Mouse (Mus musculus) left cerebral cortex, postnatal 4 days (tissue): ENCODE data around the gene Ubap2l. TPM values are rescaled to one million over a fixed set of nuclear protein-coding genes. Genes with fewer than 3 reads are reported as not detected.
A peak's percentile ranks its signal among the peaks of the same experiment; 100 is the strongest.

Experiments used
- DNase-seq: peaks from one replicate; pipeline ENCODE4 v3.0.0-alpha.2; 2022
- intact Hi-C: fragments of 180-260 bp; cut with DNase I; formaldehyde crosslinking; loops from one replicate; pipeline ENCODE4 v1.15.1; 2025
- total RNA-seq, 2 experiments: library from RNA; stranded (reverse); gene quantifications; 2 replicates each; pipeline ENCODE4 v1.2.3; 2021

Ubap2l gene
- 100 to 1,000 TPM; 212 to 217 TPM for total RNA-seq

GRCm38 (mm10) chr3:90052351-90053241 is at the start of gene Ubap2l:
TSS of gene Ubap2l (minus strand) at chr3:90052628.
- intact Hi-C loops, result no loop called here
- DNase-seq, result peak; percentile 98

GRCm38 (mm10) chr3:90101673-90102072 is 49.2 kb upstream of the Ubap2l start:
- no peak for DNase-seq
- intact Hi-C loops, result no loop called here

- DNase-seq, result no peak
- intact Hi-C loops, result no loop called here
Measured at GRCm38 (mm10) chr3:90101010-90101409, 48.6 kb upstream of the Ubap2l start.

- no peak for DNase-seq
- intact Hi-C loops, result no loop called here
Measured at GRCm38 (mm10) chr3:90097928-90098327, 45.5 kb upstream of the Ubap2l start.

- DNase-seq, result no peak
- intact Hi-C loops, result no loop called here
Measured at GRCm38 (mm10) chr3:90094453-90094852, 42.0 kb upstream of the Ubap2l start.

GRCm38 (mm10) chr3:90090892-90091291 is 38.5 kb upstream of the Ubap2l start:
- intact Hi-C loops, result no loop called here
- no peak for DNase-seq

GRCm38 (mm10) chr3:90088617-90089016 is 36.2 kb upstream of the Ubap2l start:
- intact Hi-C loops, result no loop called here
- no peak for DNase-seq

- DNase-seq, result no peak
- intact Hi-C loops, result no loop called here
Measured at GRCm38 (mm10) chr3:90086068-90086467, 33.6 kb upstream of the Ubap2l start.

GRCm38 (mm10) chr3:90085281-90085680 is 32.9 kb upstream of the Ubap2l start:
- no peak for DNase-seq

GRCm38 (mm10) chr3:90084790-90085189 is 32.4 kb upstream of the Ubap2l start:
- intact Hi-C loops, result no loop called here
- no peak for DNase-seq

More at GRCm38 (mm10) chr3:90085281-90085680, 32.9 kb upstream of the Ubap2l start:
- intact Hi-C loops, result no loop called here

GRCm38 (mm10) chr3:90083698-90084324 is 31.4 kb upstream of the Ubap2l start:
- intact Hi-C loops, result no loop called here
- no peak for DNase-seq

GRCm38 (mm10) chr3:90083034-90083433 is 30.6 kb upstream of the Ubap2l start:
- no peak for DNase-seq
- intact Hi-C loops, result no loop called here

- intact Hi-C loops, result no loop called here
- DNase-seq, result no peak
Measured at GRCm38 (mm10) chr3:90081365-90082240, 29.2 kb upstream of the Ubap2l start.

- intact Hi-C loops, result no loop called here
- DNase-seq, result no peak
Measured at GRCm38 (mm10) chr3:90080498-90080863, 28.1 kb upstream of the Ubap2l start.

GRCm38 (mm10) chr3:90079763-90080497 is 27.5 kb upstream of the Ubap2l start:
- intact Hi-C loops, result loop anchor here (5.0 kb wide), 1 partner anchor 128 kb away; no protein-coding TSS in a partner anchor
- peak; percentile 62 for DNase-seq

- DNase-seq, result peak; percentile 93
- intact Hi-C loops, result loop anchor here (5.0 kb wide), 1 partner anchor 127 kb away; no protein-coding TSS in a partner anchor
Measured at GRCm38 (mm10) chr3:90079133-90079762, 26.8 kb upstream of the Ubap2l start.

- intact Hi-C loops, result loop anchor here (5.0 kb wide), 1 partner anchor 126 kb away; no protein-coding TSS in a partner anchor
- no peak for DNase-seq
Measured at GRCm38 (mm10) chr3:90078224-90078623, 25.8 kb upstream of the Ubap2l start.

GRCm38 (mm10) chr3:90076921-90077716 is 24.7 kb upstream of the Ubap2l start:
- DNase-seq, result peak; percentile 69
- intact Hi-C loops, result loop anchor here (5.0 kb wide), 1 partner anchor 125 kb away; no protein-coding TSS in a partner anchor

GRCm38 (mm10) chr3:90072294-90072693 is 19.9 kb upstream of the Ubap2l start, which contains the start of gene Tpm3:
TSS of gene Tpm3 (plus strand) at chr3:90072649.
- no peak for DNase-seq
- intact Hi-C loops, result no loop called here
